Mouse (Mus musculus) lung, postnatal 0 days (tissue): Measurements from ENCODE around the gene Igll1. TPM values are rescaled to one million over a fixed set of nuclear protein-coding genes. Genes with fewer than 3 reads are reported as not detected.

Experiments used
- ATAC-seq: fragments of 200-750 bp; cut with Nextera tagmentation; 2 replicates; pipeline ENCODE4 v1.8.0; 2017; ENCODE audit warnings: moderate library complexity
- DNase-seq: peaks from one replicate; pipeline ENCODE4 v3.0.0-alpha.2; 2016; ENCODE audit warnings: low spot score
- H3K27ac ChIP-seq: fragments of 300-500 bp; sonication (generic); 2 replicates; pipeline ENCODE4 v1.5.1; 2014; ENCODE audit warnings: antibody characterized with exemption, mild to moderate bottlenecking, low read length, mixed read lengths
- H3K27me3 ChIP-seq: fragments of 300-500 bp; sonication (generic); replicated peaks from 2 replicates; pipeline ENCODE4 v1.6.1; 2014; ENCODE audit warnings: low read length, mixed read lengths; ENCODE audit not compliant: insufficient read depth
- H3K36me3 ChIP-seq: fragments of 300-500 bp; sonication (generic); 2 replicates; pipeline ENCODE4 v1.6.1; 2014; ENCODE audit warnings: low read length, mixed read lengths; ENCODE audit not compliant: insufficient read depth
- H3K4me1 ChIP-seq: fragments of 300-500 bp; sonication (generic); 2 replicates; pipeline ENCODE4 v1.6.1; 2014; ENCODE audit warnings: antibody characterized with exemption, low read depth, low read length, mixed read lengths; ENCODE audit not compliant: insufficient read depth
- H3K4me2 ChIP-seq: fragments of 300-500 bp; sonication (generic); replicated peaks from 2 replicates; pipeline ENCODE4 v1.6.1; 2014; ENCODE audit warnings: low read depth, mild to moderate bottlenecking, low read length, moderate library complexity, mixed read lengths
- H3K4me3 ChIP-seq: fragments of 300-500 bp; sonication (generic); 2 replicates; pipeline ENCODE4 v1.5.1; 2014; ENCODE audit warnings: low read depth, low read length
- H3K9ac ChIP-seq: fragments of 300-500 bp; sonication (generic); replicated peaks from 2 replicates; pipeline ENCODE4 v1.6.1; 2014; ENCODE audit warnings: low read depth, mild to moderate bottlenecking
- H3K9me3 ChIP-seq: fragments of 300-500 bp; sonication (generic); 2 replicates; pipeline ENCODE4 v1.6.1; 2016; ENCODE audit warnings: low read length, mixed read lengths
- CTCF ChIP-seq: IDR thresholded peaks from 2 replicates; pipeline ENCODE4 v1.5.1; 2016; ENCODE audit warnings: antibody characterized with exemption, mild to moderate bottlenecking
- EP300 ChIP-seq: IDR thresholded peaks from 2 replicates; pipeline ENCODE4 v1.6.1; 2016; ENCODE audit warnings: antibody characterized with exemption, mild to moderate bottlenecking, control low read depth
- WGBS: fragments of 180-500 bp; shearing (Covaris S2); extraction: QIAGEN DNeasy Blood & Tissue Kit; methylation state at CpG from one replicate; pipeline ENCODE4 v1.1.7; 2014; 5-methylcytosine and 5-hydroxymethylcytosine counted together
- polyA plus RNA-seq: library from polyadenylated mRNA; unstranded; fragments of >200 nt; fragmentation: Nextera tagmentation; extraction: Ambion mirVana; gene quantifications from 2 replicates; pipeline ENCODE4 v1.2.1, GENCODE M21; 2015

The Igll1 gene
- polyA plus RNA-seq, 1 experiment from 2014 or later: 0.60 TPM

DNA sequence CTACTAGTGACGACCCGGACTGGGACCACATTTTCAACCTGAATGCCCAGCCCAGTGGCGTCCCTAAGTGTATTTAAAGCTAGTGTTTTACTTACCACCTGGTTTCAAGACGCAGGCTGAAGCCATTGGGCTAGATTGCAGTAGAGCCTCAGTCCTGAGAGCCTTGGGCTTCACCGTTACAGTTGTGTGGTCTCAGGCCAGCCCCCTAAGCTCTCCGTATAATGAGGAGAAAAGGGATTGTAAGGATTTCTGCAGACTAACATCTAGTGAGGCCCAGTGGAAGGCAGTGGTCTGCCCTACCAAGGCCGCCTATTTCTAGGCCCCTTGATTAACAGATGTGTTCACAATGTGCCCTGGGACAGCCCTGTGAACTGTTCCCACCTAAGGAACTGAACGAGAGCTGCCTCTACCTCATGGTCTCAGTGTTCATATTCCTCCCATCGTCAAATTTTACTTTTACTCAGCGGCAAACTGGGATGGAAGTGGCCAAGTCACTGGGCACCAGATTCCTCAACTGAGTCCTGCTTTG is 33.3 kb upstream of the Igll1 start:
- H3K27me3 ChIP-seq: no peaks in the 10 kb centered on the region
- 17% methylated on average over 10 of the region's 10 CpGs for WGBS
- TF ChIP-seq EP300 (no peak), CTCF (no peak)
- ATAC-seq (no peak), DNase-seq (no peak)
- peaks cover 10% of the 10 kb centered on the region for H3K4me1 ChIP-seq
- H3K27ac ChIP-seq: peak overlapping the region; percentile 81
- H3K4me2 ChIP-seq: peak overlapping the region; percentile 65
- peak overlapping the region; percentile 49 for H3K4me3 ChIP-seq
- peaks cover 7% of the 10 kb centered on the region; the same call in 1 of the 2 replicates for H3K36me3 ChIP-seq
- peak overlapping the region; percentile 59 for H3K9ac ChIP-seq
- H3K9me3 ChIP-seq: no peaks in the 10 kb centered on the region

DNA sequence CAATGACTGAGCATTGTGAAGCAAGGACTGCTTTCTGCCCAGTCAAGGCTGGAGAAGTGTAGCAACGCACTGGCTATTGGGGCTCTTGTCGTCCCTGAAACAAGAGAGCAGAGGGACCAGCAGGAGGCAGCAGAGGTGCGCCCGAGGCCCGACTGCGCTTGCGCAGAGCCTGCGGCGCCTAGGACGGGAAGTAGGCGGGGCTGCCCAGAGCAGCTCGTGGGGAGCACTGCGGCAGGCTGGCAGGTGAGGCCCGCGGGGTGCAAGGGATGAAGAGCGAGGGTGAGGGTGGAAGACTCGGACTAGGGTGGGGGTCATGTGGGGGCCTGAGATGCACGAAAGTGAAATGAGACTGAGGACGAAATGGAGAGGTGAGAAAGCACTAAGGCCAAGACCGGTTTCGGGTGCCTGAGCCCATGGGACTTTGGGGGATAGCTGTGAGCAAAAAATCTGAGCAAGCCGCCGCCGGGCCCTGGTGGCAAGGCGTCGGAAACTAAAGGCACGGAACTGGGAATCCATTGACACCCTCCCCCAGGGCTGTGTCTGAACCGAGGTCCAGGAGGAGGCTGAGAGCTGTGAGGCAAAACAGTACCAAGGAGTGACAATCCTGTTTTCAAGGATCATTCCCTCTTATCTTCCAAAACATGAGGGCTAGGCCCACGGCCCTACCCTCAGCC is 32.7 kb upstream of the Igll1 start, which contains the start of gene Ppm1f:
Ppm1f (plus strand) TSS at position 88 of the 674 bp plus-strand sequence.
- H3K27me3 ChIP-seq: no peaks in the 10 kb centered on the region
- TF ChIP-seq EP300 (no peak), CTCF (peak; percentile 100)
- H3K36me3 ChIP-seq: peaks cover 10% of the 10 kb centered on the region; the same call in 1 of the 2 replicates
- H3K9ac ChIP-seq: peak within 1 kb of the TSS; percentile 59
- H3K4me3 ChIP-seq: peak within 1 kb of the TSS; percentile 49
- peak within 1 kb of the TSS; percentile 65 for H3K4me2 ChIP-seq
- H3K4me1 ChIP-seq: peaks cover 10% of the 10 kb centered on the region
- H3K9me3 ChIP-seq: no peaks in the 10 kb centered on the region
- H3K27ac ChIP-seq: peak within 1 kb of the TSS; percentile 81
- WGBS: under 1% methylated on average over 29 of the region's 29 CpGs
- ATAC-seq (peak; percentile 96), DNase-seq (peak; percentile 97)

DNA sequence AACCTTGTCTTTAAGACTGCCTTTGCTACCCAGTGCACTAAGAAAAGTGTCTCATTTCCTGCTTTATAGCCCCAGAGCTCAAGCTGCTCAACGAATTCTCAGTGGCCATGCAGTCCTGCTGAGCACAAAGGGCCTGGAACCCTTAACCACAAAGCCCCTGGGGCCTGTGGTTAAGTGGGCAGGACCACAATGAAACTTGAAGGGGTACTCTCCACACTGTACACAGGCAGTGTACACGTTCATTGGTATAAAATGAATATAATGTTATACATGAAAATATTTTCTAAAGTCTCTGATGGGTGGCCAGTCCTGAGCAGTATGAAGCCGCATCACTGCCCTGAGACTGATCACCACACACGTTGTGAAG is 32.2 kb upstream of the Igll1 start:
- ATAC-seq (no peak), DNase-seq (no peak)
- Histone ChIP-seq H3K27me3 (no peaks in the 10 kb centered on the region), H3K9me3 (no peaks in the 10 kb centered on the region), H3K4me2 (no peak overlapping the region), H3K4me3 (no peak overlapping the region), H3K9ac (no peak overlapping the region), H3K36me3 (peaks cover 14% of the 10 kb centered on the region), H3K27ac (peak overlapping the region; percentile 73), H3K4me1 (peaks cover 10% of the 10 kb centered on the region)
- 22% methylated on average over 4 of the region's 4 CpGs for WGBS
- TF ChIP-seq CTCF: no peak
- TF ChIP-seq EP300: no peak

DNA sequence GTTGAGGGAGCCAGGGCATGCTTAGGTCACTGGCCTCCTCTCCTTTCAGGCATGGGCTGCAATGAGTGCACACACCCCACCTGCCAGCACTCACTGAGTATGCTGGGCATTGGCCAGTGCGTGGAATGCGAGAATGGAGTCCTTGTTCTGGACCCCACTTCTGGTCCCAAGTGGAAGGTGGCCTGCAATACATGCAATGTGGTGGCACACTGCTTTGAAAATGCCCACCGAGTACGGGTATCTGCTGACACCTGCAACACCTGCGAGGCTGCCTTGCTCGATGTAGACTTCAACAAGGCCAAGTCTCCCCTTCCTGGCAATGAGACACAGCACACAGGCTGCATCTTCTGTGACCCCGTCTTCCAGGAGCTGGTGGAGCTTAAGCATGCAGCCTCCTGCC is 28.6 kb upstream of the Igll1 start:
- WGBS: 95% methylated on average over 7 of the region's 7 CpGs
- no peak for TF ChIP-seq CTCF
- no peak for TF ChIP-seq EP300
- Histone ChIP-seq H3K9me3 (no peaks in the 10 kb centered on the region), H3K4me1 (peaks cover 9% of the 10 kb centered on the region), H3K4me2 (no peak overlapping the region), H3K27me3 (no peaks in the 10 kb centered on the region), H3K4me3 (no peak overlapping the region), H3K9ac (no peak overlapping the region), H3K27ac (no peak overlapping the region), H3K36me3 (peaks cover 37% of the 10 kb centered on the region)
- ATAC-seq (no peak), DNase-seq (no peak)

DNA sequence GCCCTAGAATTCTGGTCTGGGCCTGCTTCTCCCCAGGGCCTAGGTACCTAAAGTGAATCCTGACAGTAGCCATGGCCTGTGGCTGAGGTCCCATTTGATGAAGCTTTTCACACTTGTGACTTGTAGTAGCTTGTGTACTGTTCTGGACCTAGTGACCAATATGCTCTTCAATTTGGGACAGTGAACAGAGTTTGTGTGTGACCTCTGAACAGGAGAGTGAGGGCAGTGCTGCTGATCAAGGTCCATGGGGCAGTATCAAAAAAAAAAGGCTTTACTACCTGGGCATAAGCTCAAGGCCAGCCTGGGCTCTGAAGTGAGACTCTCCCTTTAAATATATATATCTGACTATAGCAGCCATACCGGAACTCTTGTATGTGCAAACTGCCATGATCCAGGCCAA is 24.6 kb upstream of the Igll1 start:
- no peak overlapping the region for H3K4me2 ChIP-seq
- no peak for ATAC-seq
- peaks cover 66% of the 10 kb centered on the region for H3K36me3 ChIP-seq
- H3K27me3 ChIP-seq: no peaks in the 10 kb centered on the region
- no peak overlapping the region for H3K4me3 ChIP-seq
- H3K27ac ChIP-seq: no peak overlapping the region
- no peak for DNase-seq
- no peaks in the 10 kb centered on the region for H3K9me3 ChIP-seq
- 91% methylated on average over 1 of the region's 1 CpGs for WGBS
- no peak overlapping the region for H3K9ac ChIP-seq
- no peak for TF ChIP-seq CTCF
- TF ChIP-seq EP300: no peak
- H3K4me1 ChIP-seq: no peaks in the 10 kb centered on the region

DNA sequence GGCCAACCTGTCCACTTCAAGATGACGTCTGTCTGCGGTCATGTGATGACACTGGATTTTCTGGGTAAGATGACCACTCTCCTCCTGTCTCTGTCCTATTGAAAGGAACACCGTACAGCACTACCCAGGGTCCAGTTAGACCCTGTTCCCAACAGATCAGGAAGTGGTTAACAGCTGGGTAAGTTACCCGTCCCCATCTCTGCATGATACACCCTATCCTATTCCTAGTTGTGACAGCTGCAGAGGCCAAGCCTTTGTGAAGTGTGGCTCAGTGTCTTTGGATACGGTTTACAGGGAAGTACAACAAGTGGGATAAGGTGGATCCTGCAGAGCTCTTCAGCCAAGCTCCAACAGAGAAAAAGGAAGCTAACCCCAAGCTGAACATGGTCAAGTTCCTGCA is 15.2 kb upstream of the Igll1 start:
- no peak overlapping the region for H3K9ac ChIP-seq
- ATAC-seq (no peak), DNase-seq (no peak)
- H3K4me3 ChIP-seq: no peak overlapping the region
- 89% methylated on average over 5 of the region's 5 CpGs for WGBS
- H3K27ac ChIP-seq: no peak overlapping the region
- peaks cover 62% of the 10 kb centered on the region for H3K36me3 ChIP-seq
- no peaks in the 10 kb centered on the region for H3K27me3 ChIP-seq
- H3K4me2 ChIP-seq: no peak overlapping the region
- TF ChIP-seq EP300: no peak
- TF ChIP-seq CTCF: no peak
- H3K4me1 ChIP-seq: no peaks in the 10 kb centered on the region
- no peaks in the 10 kb centered on the region for H3K9me3 ChIP-seq
